Mouse (Mus musculus) monocyte, adult 5-6 weeks (primary cell): Measurements from ENCODE around the gene Ppox. TPM values are rescaled to one million over a fixed set of nuclear protein-coding genes. Genes with fewer than 3 reads are reported as not detected.

Experiments
- ATAC-seq: fragments of 153-309, 156-312 bp; replicated peaks from 2 replicates; pipeline ENCODE4 v1.8.0; 2017; ENCODE audit warnings: mild to moderate bottlenecking; ENCODE audit not compliant: low TSS enrichment, insufficient number of reproducible peaks, severe bottlenecking, poor library complexity, low FRiP score
- total RNA-seq: library from RNA; stranded (forward); fragments of 200-1000, 200-491, 200-594 nt; gene quantifications from 3 replicates; pipeline ENCODE4 v1.2.3, GENCODE M21; 2017

Ppox gene
- total RNA-seq, 1 experiment from 2014 or later: 9.2 TPM

DNA sequence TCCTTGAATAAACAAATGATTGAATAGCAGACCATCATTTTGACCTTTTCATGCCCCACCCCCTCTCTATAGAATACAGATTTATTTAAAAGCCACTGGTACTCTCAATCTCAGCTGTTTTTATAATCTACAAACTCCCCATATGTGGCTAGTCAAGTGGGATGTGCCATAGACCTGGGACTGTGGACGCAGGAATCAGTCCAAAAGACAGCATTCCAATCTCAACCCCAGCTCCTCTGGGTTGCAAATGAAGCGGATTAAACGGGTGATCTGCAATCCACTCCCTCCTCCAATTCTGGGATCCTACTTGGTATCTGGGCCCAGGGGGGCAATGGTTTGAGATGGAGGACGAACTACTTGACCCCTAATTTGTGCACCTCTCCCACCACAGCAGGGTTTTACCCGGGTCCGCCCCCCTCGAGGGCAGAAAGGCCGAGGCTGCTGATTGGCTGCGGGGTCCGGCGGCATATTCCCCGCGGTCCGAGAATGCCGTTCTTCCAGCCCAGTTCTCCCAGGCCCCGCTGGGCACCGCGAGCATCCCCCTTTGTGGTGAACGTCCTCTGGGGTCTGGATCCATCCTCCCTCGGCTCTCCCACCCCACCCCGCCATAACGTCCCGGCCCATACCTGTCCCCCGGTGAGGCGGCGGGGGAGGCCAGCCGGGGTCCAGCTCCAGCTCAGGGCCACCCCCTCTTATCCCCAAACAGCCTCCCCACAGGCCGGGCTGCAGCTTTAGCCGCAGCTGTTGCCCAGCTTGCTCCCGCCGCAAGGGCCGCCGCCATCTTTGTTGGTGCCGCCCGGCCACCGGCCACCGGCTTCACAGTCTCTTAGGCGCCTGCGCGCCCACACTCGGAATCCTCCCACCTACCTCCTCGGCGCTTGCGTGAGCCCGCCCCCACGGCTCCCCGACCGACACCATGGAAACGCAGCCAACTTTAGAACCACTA lies 6.4 kb upstream of the Ppox start, which contains the start of gene Usp21:
Usp21 (minus strand) TSS at position 856 of the 946 bp plus-strand sequence.
- peak; percentile 79 for ATAC-seq

DNA sequence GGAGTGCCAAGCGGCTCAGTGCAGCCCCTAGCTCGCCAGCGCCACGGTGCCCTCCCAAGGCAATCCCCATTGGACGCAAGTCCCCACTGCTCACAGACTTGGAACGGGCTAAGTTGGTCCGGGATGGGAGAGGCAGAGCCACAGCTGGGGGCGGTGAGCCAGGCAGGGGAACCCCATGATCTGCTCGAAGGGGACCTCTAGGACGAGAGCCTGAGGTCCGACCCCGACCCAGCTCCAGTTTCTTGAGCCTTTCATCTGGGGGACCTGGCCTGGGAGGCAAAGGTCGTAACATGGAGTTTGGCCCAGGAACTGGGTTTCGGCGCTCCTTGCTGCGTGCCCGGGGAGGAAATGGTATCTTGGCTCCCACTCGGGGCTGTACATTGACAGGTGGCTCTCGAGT lies 5.5 kb upstream of the Ppox start:
- ATAC-seq: no peak

DNA sequence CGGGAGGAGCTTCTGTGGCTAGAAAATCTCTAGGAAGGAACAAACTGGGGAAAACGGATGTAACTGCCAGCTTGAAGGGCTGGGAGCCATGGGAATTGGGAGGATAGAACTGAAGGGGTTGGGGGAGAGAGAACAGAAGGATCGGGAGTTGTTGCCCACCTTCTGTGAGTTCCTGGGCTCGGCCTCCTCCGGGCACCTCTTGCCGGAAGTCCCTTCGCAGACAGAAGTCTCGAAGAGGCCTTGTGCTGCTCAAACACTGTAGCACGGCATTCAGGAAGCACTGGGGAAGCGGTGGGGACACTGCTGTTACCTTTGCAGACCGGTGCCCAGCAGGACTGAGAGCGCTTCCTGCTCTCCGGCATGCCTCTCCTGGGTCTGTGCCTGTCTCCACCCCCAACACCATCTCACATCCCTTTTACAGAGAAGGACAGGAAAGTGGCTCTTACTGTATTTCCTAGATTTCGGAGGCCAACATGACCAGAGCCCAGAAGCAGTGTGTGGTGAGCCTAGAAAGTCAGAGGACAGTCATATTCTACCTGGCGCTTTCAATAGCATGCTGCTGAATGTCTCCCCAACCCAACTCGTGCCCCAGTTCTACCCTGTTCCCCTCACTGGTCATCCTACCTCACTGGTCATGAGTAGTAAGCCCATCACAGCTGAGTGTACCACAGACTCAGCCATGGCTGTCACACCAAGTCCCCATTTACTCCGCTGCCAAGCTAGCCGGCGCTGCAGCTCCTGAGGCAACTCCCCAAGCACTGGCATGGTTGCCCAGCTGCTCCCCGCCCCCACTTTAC lies 4.3 kb upstream of the Ppox start:
- no peak for ATAC-seq

DNA sequence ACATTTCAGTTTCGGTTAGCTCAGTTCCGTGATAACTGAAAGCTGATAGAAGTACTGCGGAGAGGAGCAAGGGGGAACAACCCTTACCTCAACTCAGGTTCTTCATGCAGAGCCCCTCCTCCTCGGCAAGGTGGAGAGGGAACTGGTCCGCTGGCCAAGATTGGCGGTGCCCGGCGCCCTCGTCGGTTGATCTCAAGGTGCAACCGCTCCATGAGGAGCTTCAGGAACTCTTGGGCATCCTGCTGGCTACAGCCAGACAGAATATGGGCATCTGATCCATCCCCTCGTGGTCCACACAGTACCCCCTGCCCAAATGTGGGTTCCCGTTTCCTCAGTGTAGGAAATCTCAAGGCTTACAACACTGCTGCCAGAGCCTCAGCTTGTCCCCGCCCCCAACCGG lies 3.5 kb upstream of the Ppox start:
- no peak for ATAC-seq

DNA sequence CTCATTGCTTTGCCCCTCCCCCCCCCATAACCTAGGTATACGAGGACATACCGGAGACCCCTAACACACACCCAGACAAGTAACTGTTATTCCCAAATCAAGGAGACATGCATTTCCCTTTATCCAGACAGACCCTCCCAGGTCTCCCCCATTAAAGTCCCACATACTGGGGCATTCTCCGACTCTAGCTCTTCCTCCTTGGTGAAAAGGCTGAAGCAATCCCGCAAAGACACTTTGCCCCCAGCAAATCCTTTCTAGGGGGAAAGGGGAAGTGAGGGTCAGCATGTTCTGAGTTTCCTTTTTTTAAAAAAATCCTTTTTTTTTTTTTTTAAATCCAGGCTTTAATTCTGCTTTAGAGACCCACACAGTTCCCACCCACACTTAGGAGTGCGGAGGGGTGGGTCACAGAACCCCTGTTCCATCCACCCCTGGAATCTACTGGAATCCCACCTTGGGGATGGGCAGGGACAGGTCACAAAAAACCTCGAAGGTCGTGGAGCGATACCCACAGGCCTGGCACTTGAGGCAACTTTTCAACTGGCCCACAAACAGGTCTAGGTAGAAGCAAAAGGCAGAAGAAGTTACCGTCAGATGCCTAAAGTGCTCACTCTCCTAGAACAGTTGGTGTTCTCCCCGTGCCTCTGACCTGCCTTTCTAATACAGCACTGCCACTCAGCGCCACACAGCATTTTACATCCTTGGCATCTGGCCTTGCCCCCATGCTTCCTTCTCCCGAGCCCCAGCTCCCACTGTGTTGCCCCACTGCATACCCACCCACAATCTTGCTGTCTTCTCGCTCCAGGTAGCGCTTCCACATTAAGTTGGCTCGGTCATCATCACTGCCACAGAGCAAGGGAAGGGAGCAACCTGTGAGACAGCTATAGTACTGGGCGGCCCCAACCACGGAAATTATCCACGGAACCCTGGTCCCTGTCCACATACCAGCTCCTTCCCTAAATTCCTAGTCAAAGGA lies 2.5 kb upstream of the Ppox start:
- ATAC-seq: no peak

DNA sequence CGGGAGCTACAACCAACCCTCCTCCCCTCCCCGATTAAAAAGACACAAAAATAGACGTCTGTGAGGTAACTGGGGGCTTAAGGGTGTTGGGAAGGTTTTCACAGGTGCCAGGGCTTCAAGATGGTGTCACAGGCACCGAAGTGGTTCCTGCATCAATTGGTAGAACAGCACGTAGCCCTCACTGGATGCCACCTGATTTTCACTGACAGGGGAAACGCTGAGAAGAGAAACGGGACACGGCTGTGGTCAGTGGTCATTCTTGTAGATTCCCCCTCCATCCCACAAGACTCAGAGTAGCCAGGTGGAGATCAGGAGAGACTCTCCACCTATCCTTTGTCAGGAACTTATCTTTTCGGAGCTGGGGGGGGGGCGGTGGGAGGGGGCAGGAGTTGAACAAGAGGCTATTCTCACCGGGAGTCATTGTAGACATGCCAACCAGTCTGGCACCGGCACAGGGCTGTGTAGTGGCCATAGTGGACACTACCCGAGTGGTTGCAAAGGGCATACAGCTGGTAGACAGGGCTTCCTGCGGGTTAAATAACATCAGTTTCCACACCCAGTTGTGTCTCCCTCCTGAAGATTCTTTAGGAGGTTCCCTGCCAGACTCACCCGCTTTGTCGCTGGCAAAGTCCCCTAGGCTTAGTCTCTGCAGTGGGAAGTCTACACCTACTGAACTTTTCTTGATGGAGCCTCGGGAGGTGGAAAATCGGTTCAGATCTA lies 1.3 kb upstream of the Ppox start:
- no peak for ATAC-seq

DNA sequence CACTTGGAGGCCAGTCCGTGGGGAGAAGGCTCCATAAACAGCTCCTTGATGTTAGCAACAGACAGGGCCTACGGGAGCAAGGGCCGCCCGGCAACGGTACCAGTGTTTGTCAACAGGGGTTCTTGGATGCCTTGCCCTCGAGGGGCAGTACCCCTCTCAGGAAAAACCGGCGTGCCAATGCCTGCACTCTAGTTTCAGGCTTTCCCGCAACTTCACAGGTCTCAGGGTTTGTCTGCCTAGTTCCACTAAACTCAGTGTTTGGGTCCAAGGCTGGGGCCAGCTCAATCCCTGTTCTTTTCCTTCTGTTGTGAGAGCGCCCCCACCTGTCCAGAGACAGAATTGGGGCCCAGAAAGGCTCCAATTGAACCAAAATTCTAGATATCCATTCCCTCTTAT lies 540 bp upstream of the Ppox start:
- ATAC-seq: peak; percentile 14

DNA sequence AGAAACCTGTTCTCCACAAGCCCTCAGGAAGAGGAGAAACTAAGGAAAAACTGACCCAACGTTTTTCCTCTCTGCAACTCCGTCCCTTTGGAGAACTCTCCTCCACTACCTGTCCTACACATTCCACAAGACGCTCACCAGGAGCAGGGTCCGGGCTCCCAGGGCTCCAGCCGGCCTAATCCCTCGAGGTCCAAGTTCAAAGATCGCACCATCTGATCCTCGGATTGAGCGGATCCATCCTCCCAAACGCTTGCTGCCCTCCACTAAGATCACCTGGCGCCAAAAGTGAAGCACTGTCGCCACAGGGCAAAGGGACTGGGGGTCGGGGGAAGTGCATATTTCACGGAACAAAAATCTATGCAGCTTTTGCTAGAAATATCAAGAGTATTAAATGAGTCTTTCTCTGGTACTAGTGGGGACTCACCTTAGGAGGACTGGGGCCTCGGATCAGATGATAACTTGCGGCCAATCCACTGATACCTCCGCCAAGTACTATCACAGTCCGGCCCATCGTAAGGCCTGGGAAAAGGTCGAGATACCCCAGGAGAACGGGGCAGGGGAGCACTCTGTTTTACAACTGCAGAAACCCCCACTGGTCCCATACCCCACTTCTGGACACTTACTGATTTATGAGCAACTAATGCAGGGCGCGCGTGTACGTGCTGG lies 603 bp downstream of the Ppox start:
- no peak for ATAC-seq

DNA sequence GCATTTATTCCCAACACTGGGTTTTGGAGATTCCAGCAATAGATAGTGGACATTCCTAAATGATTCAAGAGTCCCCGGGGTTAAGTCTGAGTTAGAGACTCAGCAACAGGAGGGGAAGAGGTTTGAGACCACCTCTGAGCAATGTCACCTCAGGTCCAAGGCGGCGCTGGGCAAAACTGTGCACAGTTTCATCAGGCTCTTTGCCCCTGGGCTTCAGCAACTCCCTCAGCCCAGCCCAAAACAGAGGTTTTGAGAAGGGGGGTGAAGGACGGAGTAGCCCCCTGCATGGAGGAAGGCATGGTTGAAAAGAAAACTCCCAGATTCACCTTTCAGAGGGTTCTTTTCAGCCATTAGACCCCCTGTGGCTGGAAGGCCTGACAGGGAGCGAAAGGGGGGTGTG lies 1.3 kb downstream of the Ppox start:
- no peak for ATAC-seq

DNA sequence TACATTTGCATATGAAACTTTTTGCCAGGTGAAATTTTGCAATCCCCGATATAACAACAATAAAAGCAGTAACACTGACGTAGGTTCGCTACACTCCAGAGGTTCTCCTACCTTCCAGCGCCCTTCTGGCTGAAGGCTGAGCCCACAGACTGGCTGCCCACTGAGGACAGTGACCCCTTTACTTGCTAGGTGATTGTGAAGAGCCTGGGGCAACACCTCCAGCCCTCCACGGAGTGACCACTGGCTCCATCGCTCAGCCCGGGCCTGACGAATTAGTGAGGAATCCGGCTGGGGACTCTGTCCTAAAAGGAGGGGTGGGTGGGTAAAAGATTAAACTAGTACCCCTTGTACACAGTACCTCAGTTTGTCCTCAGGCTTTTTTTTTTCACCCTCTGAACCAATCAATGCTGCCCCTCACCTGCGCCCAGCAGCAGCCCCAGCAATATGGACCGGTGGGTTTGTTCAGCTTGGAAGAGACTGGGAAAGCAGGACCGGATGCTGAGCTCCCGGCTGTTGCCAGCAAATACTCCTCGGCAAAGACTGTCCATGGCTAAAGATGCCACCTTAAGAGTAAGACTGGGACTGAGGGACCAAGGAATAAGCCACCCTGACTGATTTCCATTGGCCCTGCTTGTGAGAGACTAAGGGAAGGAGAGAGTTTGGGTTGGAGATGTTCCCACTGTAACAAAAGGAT lies 1.8 kb downstream of the Ppox start:
- no peak for ATAC-seq

DNA sequence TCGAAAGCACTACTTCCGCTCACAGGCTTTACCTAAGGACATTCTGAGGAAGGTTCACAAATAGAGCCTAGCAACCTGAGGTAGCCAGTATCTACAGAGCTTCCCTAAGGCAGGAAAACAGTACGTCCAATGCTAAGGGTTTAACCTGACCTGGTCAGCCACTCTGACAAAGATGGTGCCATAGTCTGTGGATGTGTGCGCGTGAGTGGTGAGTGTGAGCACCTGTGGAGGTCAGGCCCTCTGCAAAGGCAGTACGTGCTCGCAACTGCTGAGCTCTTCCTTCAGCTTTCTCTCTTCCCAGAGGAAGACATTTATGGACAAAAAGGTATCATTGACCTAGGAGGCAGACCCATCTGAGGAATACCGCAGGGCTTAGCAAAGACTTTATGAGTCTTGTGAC lies 2.5 kb downstream of the Ppox start:
- ATAC-seq: no peak

DNA sequence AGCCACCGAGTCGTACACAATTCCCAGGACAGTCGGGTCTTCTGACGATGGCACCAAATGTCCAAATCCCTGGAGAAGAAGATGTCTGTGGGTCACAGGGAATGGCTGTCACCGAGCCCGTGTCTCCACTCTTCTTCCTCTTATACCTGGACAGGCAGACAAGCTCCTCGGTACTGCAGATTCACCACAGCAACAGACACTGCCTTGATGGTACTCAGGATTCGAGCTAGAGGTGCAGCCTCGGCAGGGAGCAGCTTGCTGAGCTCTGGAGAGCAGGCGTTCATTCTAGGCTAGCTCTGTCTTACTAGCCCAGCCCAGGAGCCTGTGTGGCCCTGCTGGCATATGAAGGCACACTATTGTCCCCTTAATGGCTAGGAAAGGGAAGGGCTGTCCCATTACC lies 3.2 kb downstream of the Ppox start:
- ATAC-seq: no peak

DNA sequence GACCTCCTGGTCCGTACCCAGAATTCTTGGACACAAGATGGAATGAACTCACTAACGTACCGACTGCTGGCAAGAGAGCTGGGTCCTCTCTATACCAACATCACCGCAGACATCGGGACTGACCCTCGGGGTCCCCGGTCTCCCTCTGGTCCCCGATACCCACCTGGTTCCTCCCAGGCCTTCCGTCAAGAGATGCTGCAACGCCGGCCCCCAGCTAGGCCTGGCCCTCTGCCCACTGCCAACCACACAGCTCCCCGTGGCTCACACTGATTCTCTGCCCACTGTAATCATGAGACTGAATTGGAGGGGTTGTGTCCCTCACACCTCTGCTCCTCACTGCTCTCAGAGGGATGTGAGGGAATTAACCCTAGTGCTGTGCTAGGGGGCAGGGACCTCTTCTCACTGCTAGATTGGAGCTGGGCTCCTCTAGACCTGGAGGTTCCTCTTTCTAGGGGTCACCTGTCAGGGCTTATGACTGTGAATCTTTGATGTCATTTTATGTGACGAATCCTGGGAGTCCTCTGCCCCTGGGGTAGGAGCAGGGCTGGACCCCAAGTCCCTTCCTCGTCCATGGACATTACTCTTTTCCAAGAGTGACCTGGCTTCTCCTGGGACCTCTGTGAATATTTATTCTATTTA lies 4.8 kb downstream of the Ppox start:
- no peak for ATAC-seq

DNA sequence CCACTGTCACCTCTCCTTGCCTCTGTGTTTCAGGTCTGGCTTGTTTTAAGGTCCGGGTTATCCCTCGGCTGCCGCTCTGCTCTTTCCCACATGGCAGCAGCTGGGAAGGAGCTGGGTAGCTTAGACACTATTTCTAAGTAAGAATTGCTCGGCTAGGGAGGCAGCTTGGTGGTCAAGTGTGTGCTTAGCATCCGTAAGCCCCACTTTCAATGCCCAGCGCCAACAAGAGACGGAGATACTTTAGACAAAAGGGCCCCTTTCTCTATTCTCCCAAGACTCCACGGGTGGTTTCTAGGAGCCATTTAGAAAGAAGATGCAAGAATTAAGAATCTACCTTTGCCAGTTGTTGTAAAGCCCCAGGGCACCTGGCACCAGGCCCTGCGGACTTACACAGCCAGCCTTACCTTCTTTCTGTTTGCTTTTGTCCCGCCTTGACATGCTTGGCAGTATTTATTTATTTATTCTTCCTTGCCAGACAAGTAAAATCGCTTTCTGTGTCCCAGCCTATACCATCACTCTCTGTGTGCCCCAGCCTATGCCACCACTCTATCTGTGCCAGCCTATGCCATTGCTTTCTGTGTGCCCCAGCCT lies 5.7 kb downstream of the Ppox start:
- ATAC-seq: no peak

DNA sequence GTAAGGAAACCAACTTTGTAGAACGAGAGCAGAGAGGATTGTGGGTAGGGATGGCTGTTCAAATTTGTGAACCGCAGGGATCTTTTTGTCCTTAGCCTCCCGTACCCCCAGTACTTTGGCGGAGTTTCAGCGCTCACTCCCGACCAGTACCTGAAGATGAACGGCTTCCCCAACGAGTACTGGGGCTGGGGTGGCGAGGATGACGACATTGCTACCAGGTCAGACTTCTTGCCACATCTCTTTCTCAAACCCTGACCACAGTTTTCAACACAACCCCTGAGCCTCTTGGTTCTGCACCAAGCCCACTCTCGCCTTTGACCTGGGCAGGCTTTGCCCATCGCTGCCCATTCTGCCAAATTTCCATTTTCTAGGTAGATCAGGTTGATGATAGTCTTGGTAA lies 6.8 kb downstream of the Ppox start:
- no peak for ATAC-seq

DNA sequence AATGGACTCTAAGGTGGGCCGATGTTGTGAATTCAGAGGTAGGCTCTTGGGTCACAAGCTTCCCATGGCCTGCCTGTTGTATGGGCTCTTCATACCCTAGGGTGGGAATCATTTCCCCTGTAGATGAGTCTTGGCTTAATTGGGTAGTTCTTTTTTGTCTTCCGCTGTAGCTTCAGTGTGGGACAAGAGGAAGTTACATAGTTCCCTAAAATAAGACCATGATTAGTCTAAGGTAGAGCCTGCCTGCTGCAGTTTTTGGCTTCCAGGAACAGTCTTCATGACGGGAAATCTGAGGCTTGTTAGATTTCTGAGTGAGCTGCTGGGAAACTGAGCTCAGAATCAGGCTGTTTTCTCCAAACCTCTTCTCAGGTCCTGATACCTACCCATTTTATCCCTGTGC lies 8.9 kb downstream of the Ppox start:
- no peak; the same call in 1 of the 2 replicates for ATAC-seq
